Mouse (Mus musculus) C2C12 (cell line): ENCODE measurements around the gene Smim14.

ENCODE experiments used
- CTCF ChIP-seq: IDR thresholded peaks from one replicate; pipeline ENCODE4 v1.5.1; 2011; ENCODE audit not compliant: control insufficient read depth, insufficient read depth, insufficient read length
- MAX ChIP-seq: IDR thresholded peaks from one replicate; pipeline ENCODE4 v1.6.1; 2011; ENCODE audit warnings: mild to moderate bottlenecking, control low read depth

GRCm38 (mm10) chr5:65419136-65419535 lies 117.8 kb downstream of the Smim14 start:
- TF ChIP-seq MAX (no peak), CTCF (no peak)
